In genomic region chr11:101301299-101302003, GRCm38 (mm10) we compare ENCODE assay signal across 8 mouse cellular contexts. TPM values are rescaled to one million over a fixed set of nuclear protein-coding genes. Genes with fewer than 3 reads are reported as not detected.
DNase-seq lines count a peak whose midpoint lies in the region; ATAC-seq and TF ChIP-seq lines count a peak whose summit lies in the region.

No protein-coding gene starts in this region.

- peak overlapping the region; percentile 85 for H3K9ac ChIP-seq in heart, adult 2 months (ENCODE audit: low read depth, low read length)
- H3K9ac ChIP-seq in CH12.LX (ENCODE audit: insufficient read depth, low read depth) = peak overlapping the region; percentile 88
- peak overlapping the region; percentile 83 for H3K9ac ChIP-seq in forebrain, embryonic 16.5 days (replicated peaks; ENCODE audit: low read depth, low read length)

- TF ChIP-seq RAD21 in CH12.LX (IDR thresholded peaks at IDR 0.05; ENCODE audit: low read depth, low read length) = no peak

- no peak for TF ChIP-seq EP300 in heart, adult 2 months (IDR thresholded peaks at IDR 0.05; ENCODE audit: insufficient read depth, low read depth, low read length)
- no peak for TF ChIP-seq EP300 in CH12.LX (IDR thresholded peaks at IDR 0.05; ENCODE audit: low read length)

- no peak for TF ChIP-seq POLR2A in heart, adult 2 months (IDR thresholded peaks at IDR 0.05; ENCODE audit: insufficient read depth, low read depth, low read length)
- TF ChIP-seq POLR2A in CH12.LX (IDR thresholded peaks at IDR 0.05; ENCODE audit: low read depth, low read length) = no peak

- H3K4me2 ChIP-seq in CH12.LX (ENCODE audit: insufficient read depth, low read depth, poor library complexity, severe bottlenecking) = peak overlapping the region; percentile 92
- peak overlapping the region; percentile 99 for H3K4me2 ChIP-seq in forebrain, embryonic 16.5 days (ENCODE audit: low read length)

- intact Hi-C loops in heart, adult 2 months (cut with DNase I) = loop anchor here (1.0 to 10.0 kb wide), 2 partner anchors 89 to 307 kb away; no protein-coding TSS in a partner anchor

- peaks cover 3% of the 10 kb centered on the region for H3K36me3 ChIP-seq in heart, adult 2 months (ENCODE audit: control insufficient read depth, insufficient read depth, low read length)
- H3K36me3 ChIP-seq in CH12.LX (replicated peaks in 1 of 2; ENCODE audit: control insufficient read depth in 1 of 2, insufficient read depth in 1 of 2, low read length in 1 of 2) = peaks cover 23 to 40% of the 10 kb centered on the region in 2 experiments
- H3K36me3 ChIP-seq in forebrain, embryonic 16.5 days (ENCODE audit: control insufficient read depth, insufficient read depth) = no peaks in the 10 kb centered on the region

- in situ Hi-C loops in CH12.LX (cut with MboI; ENCODE audit: low pct_ligation_motif_present, low pct_unique_long_range_greater_than_20kb, low sequenced_read_pairs) = loop anchor here (10.0 kb wide), 1 partner anchor 217 kb away; the partner anchor contains the start of genes Coasy and Mlx

- H3K27ac ChIP-seq in heart, adult 2 months = peak overlapping the region; percentile 70
- no peak overlapping the region for H3K27ac ChIP-seq in CH12.LX (ENCODE audit: insufficient read depth, low read depth)
- H3K27ac ChIP-seq in forebrain, embryonic 16.5 days (ENCODE audit: low read length) = no peak overlapping the region

- H3K9me3 ChIP-seq in CH12.LX (replicated peaks; ENCODE audit: low read length) = no peaks in the 10 kb centered on the region
- H3K9me3 ChIP-seq in forebrain, embryonic 16.5 days (ENCODE audit: control insufficient read depth, low read length) = no peaks in the 10 kb centered on the region

- peaks cover 3% of the 10 kb centered on the region for H3K4me1 ChIP-seq in heart, adult 2 months (ENCODE audit: control insufficient read depth, insufficient read depth, low read length)
- peaks cover 3 to 26% of the 10 kb centered on the region in 2 experiments; a peak in 3 of 4 replicates for H3K4me1 ChIP-seq in CH12.LX (ENCODE audit: control insufficient read depth in 1 of 2, insufficient read depth in 2 of 2)
- H3K4me1 ChIP-seq in forebrain, embryonic 16.5 days (replicated peaks; ENCODE audit: control insufficient read depth, insufficient read depth, low read length) = peaks cover 14% of the 10 kb centered on the region

- H3K27me3 ChIP-seq in heart, adult 2 months (ENCODE audit: control insufficient read depth, insufficient read depth, low read length) = no peaks in the 10 kb centered on the region
- H3K27me3 ChIP-seq in CH12.LX (replicated peaks) = no peaks in the 10 kb centered on the region
- no peaks in the 10 kb centered on the region for H3K27me3 ChIP-seq in forebrain, embryonic 16.5 days (replicated peaks; ENCODE audit: control insufficient read depth, insufficient read depth, low read length)

- no peak for DNase-seq in heart, adult 2 months
- DNase-seq in heart, adult 11 months = no peak
- DNase-seq in CH12.LX (ENCODE audit: extremely low read depth) = no peak
- DNase-seq in urinary bladder, postnatal 25 days (ENCODE audit: low spot score) = no peak
- no peak for DNase-seq in frontal cortex, postnatal 36 days (ENCODE audit: low spot score in 2 of 2)
- DNase-seq in cerebellum, adult 18-20 months = no peak

- dilution Hi-C loops in CH12.LX (cut with MboI; ENCODE audit: extremely low pct_ligation_motif_present, extremely low pct_unique_long_range_greater_than_20kb, low sequenced_read_pairs) = no loop called here

- peak; percentile 43; the same call in 1 of the 2 replicates for ATAC-seq in forebrain, embryonic 16.5 days
- ATAC-seq in megakaryocyte, adult 5-6 weeks (ENCODE audit: poor library complexity, severe bottlenecking) = peak; percentile 19

- H3K4me3 ChIP-seq in heart, adult 2 months = peak overlapping the region; percentile 82
- peak overlapping the region; percentile 70 to 95 (median 84) for H3K4me3 ChIP-seq in CH12.LX (replicated peaks in 1 of 3; ENCODE audit: low read depth in 2 of 3, low read length in 2 of 3, poor library complexity in 1 of 3)
- H3K4me3 ChIP-seq in forebrain, embryonic 16.5 days (replicated peaks; ENCODE audit: low read length) = peak overlapping the region; percentile 96

- 8% methylated on average over 26 of the region's 26 CpGs for WGBS in heart, adult 2 months
- WGBS in forebrain, embryonic 16.5 days = 14% methylated on average over 26 of the region's 26 CpGs

- H3K79me2 ChIP-seq in heart, adult 2 months (replicated peaks; ENCODE audit: control insufficient read depth, insufficient read depth, low read length) = peaks cover 6% of the 10 kb centered on the region; the same call in 1 of the 2 replicates
- peaks cover 50% of the 10 kb centered on the region for H3K79me2 ChIP-seq in CH12.LX (replicated peaks; ENCODE audit: control insufficient read depth, extremely low read depth, insufficient read depth, poor library complexity, severe bottlenecking)

- no peak for TF ChIP-seq CTCF in heart, adult 2 months (IDR thresholded peaks at IDR 0.05)
- TF ChIP-seq CTCF in CH12.LX (conservative IDR thresholded peaks at IDR 0.05 in 1 of 2, IDR thresholded peaks at IDR 0.05 in 1 of 2; ENCODE audit: low read depth in 2 of 2, low read length in 2 of 2) = no peak

TF ChIP-seq in CH12.LX, 34 proteins besides CTCF, POLR2A, EP300 and RAD21:
- TF ChIP-seq ZNF384 (IDR thresholded peaks at IDR 0.05; ENCODE audit: low read depth, low read length) = no peak
- no peak for TF ChIP-seq ZKSCAN1 (IDR thresholded peaks at IDR 0.05; ENCODE audit: borderline replicate concordance, low read depth, low read length)
- TF ChIP-seq HCFC1 (IDR thresholded peaks at IDR 0.05; ENCODE audit: low read depth, low read length) = no peak
- TF ChIP-seq MYC (IDR thresholded peaks at IDR 0.05; ENCODE audit: low read depth, low read length) = no peak
- TF ChIP-seq ETS1 (conservative IDR thresholded peaks at IDR 0.05; ENCODE audit: low read depth, low read length) = no peak
- TF ChIP-seq MXI1 (IDR thresholded peaks at IDR 0.05; ENCODE audit: low read depth, low read length) = peak; percentile 74
- 0 out of 2 replicates have a peak, but pooled peaks have one; percentile 9 for TF ChIP-seq MEF2A (IDR thresholded peaks at IDR 0.05; ENCODE audit: borderline replicate concordance, low read depth, low read length)
- TF ChIP-seq E2F4 (IDR thresholded peaks at IDR 0.05; ENCODE audit: insufficient replicate concordance, low read depth, low read length) = no peak
- 0 out of 2 replicates have a peak, but pooled peaks have one; percentile 1 for TF ChIP-seq ZMIZ1 (IDR thresholded peaks at IDR 0.05; ENCODE audit: low read depth, low read length)
- 0 out of 2 replicates have a peak, but pooled peaks have one; percentile 5 for TF ChIP-seq BHLHE40 (IDR thresholded peaks at IDR 0.05; ENCODE audit: low read depth, low read length)
- no peak for TF ChIP-seq TCF12 (IDR thresholded peaks at IDR 0.05; ENCODE audit: low read depth, low read length)

RNA-seq across cellular contexts. Expression of gene Becn1, which starts 0.6 kb away (rescaled TPM):
- total RNA-seq in heart, adult 2 months (2021) = 10 to 100 TPM; 86.3 to 86.5 TPM
- 36.1 and 43.7 TPM in 2 replicates for polyA plus RNA-seq in heart, adult 2 months (2012; rRNA removed)
- total RNA-seq in CH12.LX (2012; rRNA removed) (280 and 282 TPM in 2 replicates), CH12.LX (2014; rRNA removed) (207 and 224 TPM in 2 replicates)
- polyA plus RNA-seq in CH12.LX (2012; ENCODE audit: insufficient read length, low read depth) = 177 and 237 TPM in 2 replicates
- polyA plus RNA-seq in forebrain, embryonic 16.5 days (2015; fragmentation: Nextera tagmentation; extraction: Ambion mirVana) = 191 and 203 TPM in 2 replicates
- 62.2 and 68.0 TPM in 2 replicates for total RNA-seq in megakaryocyte, adult 5-6 weeks (2015)
- 129 and 168 TPM in 2 replicates for total RNA-seq in megakaryocyte, adult 5-6 weeks (2017)

RNA-seq across cellular contexts. Expression of gene Psme3, which starts 14.6 kb away (rescaled TPM):
- total RNA-seq in heart, adult 2 months (2021) = 100 to 1,000 TPM in 1 of 2 experiments, 10 to 100 TPM in 1; 81.9 to 112 TPM
- 55.5 and 69.1 TPM in 2 replicates for polyA plus RNA-seq in heart, adult 2 months (2012; rRNA removed)
- total RNA-seq in CH12.LX (2012; rRNA removed) (86.1 and 108 TPM in 2 replicates), CH12.LX (2014; rRNA removed) (199 and 208 TPM in 2 replicates)
- 496 and 527 TPM in 2 replicates for polyA plus RNA-seq in CH12.LX (2012; ENCODE audit: insufficient read length, low read depth)
- polyA plus RNA-seq in forebrain, embryonic 16.5 days (2015; fragmentation: Nextera tagmentation; extraction: Ambion mirVana) = 127 and 137 TPM in 2 replicates
- 90.6 and 116 TPM in 2 replicates for total RNA-seq in megakaryocyte, adult 5-6 weeks (2015)
- total RNA-seq in megakaryocyte, adult 5-6 weeks (2017) = 62.1 and 91.5 TPM in 2 replicates

RNA-seq across cellular contexts. Expression of gene Coa3, which starts 22.5 kb away (rescaled TPM):
- 100 to 1,000 TPM in 1 of 2 experiments, 10 to 100 TPM in 1; 88.4 to 101 TPM for total RNA-seq in heart, adult 2 months (2021)
- 153 and 302 TPM in 2 replicates for polyA plus RNA-seq in heart, adult 2 months (2012; rRNA removed)
- 285 TPM in 2 replicates for total RNA-seq in CH12.LX (2012; rRNA removed)
- 177 and 179 TPM in 2 replicates for total RNA-seq in CH12.LX (2014; rRNA removed)
- polyA plus RNA-seq in CH12.LX (2012; ENCODE audit: insufficient read length, low read depth) = 113 and 117 TPM in 2 replicates
- polyA plus RNA-seq in forebrain, embryonic 16.5 days (2015; fragmentation: Nextera tagmentation; extraction: Ambion mirVana) = 191 and 197 TPM in 2 replicates
- 69.8 and 71.2 TPM in 2 replicates for total RNA-seq in megakaryocyte, adult 5-6 weeks (2015)
- 23.2 and 33.6 TPM in 2 replicates for total RNA-seq in megakaryocyte, adult 5-6 weeks (2017)

RNA-seq across cellular contexts. Expression of gene Cntd1, which starts 22.6 kb away (rescaled TPM):
- total RNA-seq in heart, adult 2 months (2021) = under 1 TPM; 0.23 to 0.36 TPM
- 0.06 and 0.12 TPM in 2 replicates for polyA plus RNA-seq in heart, adult 2 months (2012; rRNA removed)
- total RNA-seq in CH12.LX (2012; rRNA removed) (2.5 and 3.4 TPM in 2 replicates), CH12.LX (2014; rRNA removed) (0.65 and 0.98 TPM in 2 replicates)
- 0.85 and 0.96 TPM in 2 replicates for polyA plus RNA-seq in CH12.LX (2012; ENCODE audit: insufficient read length, low read depth)
- 0.91 TPM in 2 replicates for polyA plus RNA-seq in forebrain, embryonic 16.5 days (2015; fragmentation: Nextera tagmentation; extraction: Ambion mirVana)
- total RNA-seq in megakaryocyte, adult 5-6 weeks (2015) = 1.2 and 1.6 TPM in 2 replicates
- total RNA-seq in megakaryocyte, adult 5-6 weeks (2017) = 1.7 TPM in 2 replicates

RNA-seq across cellular contexts. Expression of gene Aoc2, which starts 23.4 kb away (rescaled TPM):
- total RNA-seq in heart, adult 2 months (2021) = 1 to 10 TPM; 1.6 to 2.2 TPM
- 1.9 and 2.3 TPM in 2 replicates for polyA plus RNA-seq in heart, adult 2 months (2012; rRNA removed)
- total RNA-seq in CH12.LX (2012; rRNA removed) = 5.0 and 5.5 TPM in 2 replicates
- total RNA-seq in CH12.LX (2014; rRNA removed) = 3.6 and 4.3 TPM in 2 replicates
- polyA plus RNA-seq in CH12.LX (2012; ENCODE audit: insufficient read length, low read depth) = 10.7 and 12.1 TPM in 2 replicates
- polyA plus RNA-seq in forebrain, embryonic 16.5 days (2015; fragmentation: Nextera tagmentation; extraction: Ambion mirVana) = 1.9 and 3.2 TPM in 2 replicates
- 0.98 and 2.1 TPM in 2 replicates for total RNA-seq in megakaryocyte, adult 5-6 weeks (2015)
- 0.95 and 1.4 TPM in 2 replicates for total RNA-seq in megakaryocyte, adult 5-6 weeks (2017)
